Mouse (Mus musculus) T-helper 17 cell (primary cell): ENCODE measurements around the gene Rufy4.
"Not testable (repeated sequence)": the region's sequence is repeated elsewhere in the genome, so short reads cannot be mapped to it uniquely, and the experiment has no call there.

Experiments
- in situ Hi-C, 2 experiments: fragments of 300-600 bp; cut with MboI, MseI; formaldehyde crosslinking; loops; 1 replicate in 1 of 2; 2 replicates in 1 of 2; pipeline ENCODE4 v1.15.1; 2025; ENCODE audit warnings: high pct_unique_total_duplicates in 2 of 2

Gene Rufy4

GRCm38 (mm10) chr1:74149106-74149885 is 24.0 kb downstream of the Rufy4 start:
- in situ Hi-C loops: no loop called here

GRCm38 (mm10) chr1:74150101-74150500 is 24.8 kb downstream of the Rufy4 start:
- in situ Hi-C loops: no loop called here

GRCm38 (mm10) chr1:74151091-74151490 is 25.8 kb downstream of the Rufy4 start:
- in situ Hi-C loops: no loop called here

GRCm38 (mm10) chr1:74153461-74154184 is 28.3 kb downstream of the Rufy4 start, which contains the start of gene Cxcr2:
TSS of gene Cxcr2 (plus strand) at chr1:74153989.
- in situ Hi-C loops: no loop called here

GRCm38 (mm10) chr1:74155435-74156012 is 30.2 kb downstream of the Rufy4 start:
- in situ Hi-C loops: no loop called here

- in situ Hi-C loops: no loop called here
These were observed 31.1 kb downstream of the Rufy4 start for GRCm38 (mm10) chr1:74156381-74156910.

- in situ Hi-C loops: not testable (repeated sequence)
These were observed 34.3 kb downstream of the Rufy4 start for GRCm38 (mm10) chr1:74159613-74160012.

- in situ Hi-C loops: no loop called here
These were observed 34.7 kb downstream of the Rufy4 start for GRCm38 (mm10) chr1:74160036-74160435.

- in situ Hi-C loops: no loop called here
These were observed 41.8 kb downstream of the Rufy4 start for GRCm38 (mm10) chr1:74167136-74167535.

- in situ Hi-C loops: no loop called here
These were observed 44.4 kb downstream of the Rufy4 start for GRCm38 (mm10) chr1:74169721-74170120.

- in situ Hi-C loops: no loop called here
These were observed 47.4 kb downstream of the Rufy4 start for GRCm38 (mm10) chr1:74172722-74173121.

- in situ Hi-C loops: no loop called here
These were observed 50.4 kb downstream of the Rufy4 start for GRCm38 (mm10) chr1:74175731-74176130.

- in situ Hi-C loops: no loop called here
These were observed 53.3 kb downstream of the Rufy4 start for GRCm38 (mm10) chr1:74178618-74179017.

- in situ Hi-C loops: no loop called here
These were observed 54.5 kb downstream of the Rufy4 start for GRCm38 (mm10) chr1:74179624-74180408.

- in situ Hi-C loops: no loop called here
These were observed 56.1 kb downstream of the Rufy4 start for GRCm38 (mm10) chr1:74181462-74181861.

GRCm38 (mm10) chr1:74183006-74183405 is 57.7 kb downstream of the Rufy4 start:
- in situ Hi-C loops: no loop called here

GRCm38 (mm10) chr1:74190471-74190870 is 65.1 kb downstream of the Rufy4 start:
- in situ Hi-C loops: no loop called here

- in situ Hi-C loops: no loop called here
These were observed 67.4 kb downstream of the Rufy4 start for GRCm38 (mm10) chr1:74192711-74193110.

- in situ Hi-C loops: no loop called here
These were observed 69.1 kb downstream of the Rufy4 start, which contains the start of gene Cxcr1 for GRCm38 (mm10) chr1:74194445-74194844. TSS of gene Cxcr1 (minus strand) at chr1:74194631.

GRCm38 (mm10) chr1:74195961-74196360 is 70.6 kb downstream of the Rufy4 start:
- in situ Hi-C loops: no loop called here
